Mouse (Mus musculus): ENCODE results near the gene Gm17018. TPM values are rescaled to one million over a fixed set of nuclear protein-coding genes. Genes with fewer than 3 reads are reported as not detected.

Gene Gm17018
- polyA plus RNA-seq, 1 experiment from 2014 or later, result 57.0 TPM

GRCm38 (mm10) chr19:45565925-45566715 lies 5.7 kb downstream of the Gm17018 start:
- no peak for DNase-seq
- Histone ChIP-seq H3K4me3 (replicated peaks; ENCODE audit: low read depth, low read length) (no peak overlapping the region), H3K4me1 (ENCODE audit: control insufficient read depth, insufficient read depth, low read length) (peaks cover 12% of the 10 kb centered on the region; the same call in 1 of the 2 replicates), H3K27me3 (ENCODE audit: control insufficient read depth, insufficient read depth, low read length) (peaks cover 55% of the 10 kb centered on the region), H3K9me3 (ENCODE audit: control insufficient read depth, low read length) (no peaks in the 10 kb centered on the region), H3K27ac (replicated peaks; ENCODE audit: low read depth, low read length) (no peak overlapping the region), H3K36me3 (ENCODE audit: control insufficient read depth, insufficient read depth, low read length) (0 out of 2 replicates have a peak, but pooled peaks cover 7% of the 10 kb centered on the region), H3K9ac (replicated peaks; ENCODE audit: low read length) (no peak overlapping the region), H3K4me2 (ENCODE audit: low read length) (no peak overlapping the region)
- ATAC-seq (ENCODE audit: low FRiP score, low TSS enrichment), result no peak
- 55% methylated on average over 15 of the region's 15 CpGs for WGBS

- no peak overlapping the region for H3K4me2 ChIP-seq (ENCODE audit: low read length)
- H3K4me1 ChIP-seq (ENCODE audit: control insufficient read depth, insufficient read depth, low read length), result peaks cover 12% of the 10 kb centered on the region; the same call in 1 of the 2 replicates
- H3K9ac ChIP-seq (replicated peaks; ENCODE audit: low read length), result no peak overlapping the region
- H3K36me3 ChIP-seq (ENCODE audit: control insufficient read depth, insufficient read depth, low read length), result peaks cover 17% of the 10 kb centered on the region; the same call in 1 of the 2 replicates
- H3K27me3 ChIP-seq (ENCODE audit: control insufficient read depth, insufficient read depth, low read length), result peaks cover 66% of the 10 kb centered on the region
- DNase-seq (no peak), ATAC-seq (ENCODE audit: low FRiP score, low TSS enrichment) (no peak)
- H3K9me3 ChIP-seq (ENCODE audit: control insufficient read depth, low read length), result no peaks in the 10 kb centered on the region
- H3K4me3 ChIP-seq (replicated peaks; ENCODE audit: low read depth, low read length), result no peak overlapping the region
- no peak overlapping the region for H3K27ac ChIP-seq (replicated peaks; ENCODE audit: low read depth, low read length)
- WGBS, result 7% methylated on average over 14 of the region's 14 CpGs
Measured at GRCm38 (mm10) chr19:45567367-45567766, 7.0 kb downstream of the Gm17018 start.

- no peak for ATAC-seq (ENCODE audit: low FRiP score, low TSS enrichment)
- Histone ChIP-seq H3K4me1 (ENCODE audit: control insufficient read depth, insufficient read depth, low read length) (no peaks in the 10 kb centered on the region; the same call in 1 of the 2 replicates), H3K4me2 (ENCODE audit: low read length) (no peak overlapping the region), H3K9me3 (ENCODE audit: control insufficient read depth, low read length) (no peaks in the 10 kb centered on the region), H3K36me3 (ENCODE audit: control insufficient read depth, insufficient read depth, low read length) (peaks cover 47% of the 10 kb centered on the region), H3K27ac (replicated peaks; ENCODE audit: low read depth, low read length) (no peak overlapping the region), H3K27me3 (ENCODE audit: control insufficient read depth, insufficient read depth, low read length) (peaks cover 46% of the 10 kb centered on the region), H3K4me3 (replicated peaks; ENCODE audit: low read depth, low read length) (no peak overlapping the region), H3K9ac (replicated peaks; ENCODE audit: low read length) (no peak overlapping the region)
- no peak for DNase-seq
- 83% methylated on average over 6 of the region's 6 CpGs for WGBS
Measured at GRCm38 (mm10) chr19:45573033-45573432, 12.6 kb downstream of the Gm17018 start.

GRCm38 (mm10) chr19:45573861-45574267 lies 13.4 kb downstream of the Gm17018 start:
- Histone ChIP-seq H3K27ac (replicated peaks; ENCODE audit: low read depth, low read length) (no peak overlapping the region), H3K36me3 (ENCODE audit: control insufficient read depth, insufficient read depth, low read length) (peaks cover 56% of the 10 kb centered on the region), H3K9ac (replicated peaks; ENCODE audit: low read length) (no peak overlapping the region), H3K4me2 (ENCODE audit: low read length) (no peak overlapping the region), H3K4me3 (replicated peaks; ENCODE audit: low read depth, low read length) (no peak overlapping the region), H3K9me3 (ENCODE audit: control insufficient read depth, low read length) (no peaks in the 10 kb centered on the region), H3K4me1 (ENCODE audit: control insufficient read depth, insufficient read depth, low read length) (no peaks in the 10 kb centered on the region; the same call in 1 of the 2 replicates), H3K27me3 (ENCODE audit: control insufficient read depth, insufficient read depth, low read length) (peaks cover 38% of the 10 kb centered on the region)
- DNase-seq (peak; percentile 81), ATAC-seq (ENCODE audit: low FRiP score, low TSS enrichment) (no peak)
- 18% methylated on average over 6 of the region's 6 CpGs for WGBS

DNA sequence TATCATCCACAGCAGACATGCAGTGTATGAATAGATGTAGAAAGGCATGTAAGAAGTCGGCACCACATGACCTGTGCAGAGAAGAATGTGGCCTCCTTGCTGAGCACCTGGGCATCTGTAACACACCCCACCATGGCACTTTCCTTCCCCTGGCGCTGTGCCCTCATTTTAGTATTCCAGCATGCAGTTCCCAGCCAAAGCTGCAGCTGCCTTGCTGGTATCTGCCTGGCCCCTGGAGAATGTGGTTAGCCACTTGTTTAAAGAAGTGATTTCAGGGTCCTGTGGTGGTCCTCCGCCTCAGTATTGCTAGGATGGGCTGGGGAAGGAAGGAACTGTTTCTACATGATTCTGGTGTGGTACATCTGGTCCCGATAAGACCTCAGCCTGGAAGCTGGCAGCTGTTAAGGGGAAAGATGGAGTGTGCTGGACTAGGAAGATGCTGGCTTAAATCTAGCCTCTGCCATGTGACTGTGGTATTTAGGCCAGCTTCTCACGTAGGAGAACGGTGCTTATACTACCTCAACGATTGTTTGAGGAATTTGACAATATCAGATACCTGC lies 14.0 kb downstream of the Gm17018 start:
- Histone ChIP-seq H3K4me2 (ENCODE audit: low read length) (no peak overlapping the region), H3K27ac (replicated peaks; ENCODE audit: low read depth, low read length) (no peak overlapping the region), H3K4me1 (ENCODE audit: control insufficient read depth, insufficient read depth, low read length) (no peaks in the 10 kb centered on the region; the same call in 1 of the 2 replicates), H3K36me3 (ENCODE audit: control insufficient read depth, insufficient read depth, low read length) (peaks cover 60% of the 10 kb centered on the region), H3K9me3 (ENCODE audit: control insufficient read depth, low read length) (no peaks in the 10 kb centered on the region), H3K4me3 (replicated peaks; ENCODE audit: low read depth, low read length) (no peak overlapping the region), H3K27me3 (ENCODE audit: control insufficient read depth, insufficient read depth, low read length) (peaks cover 32% of the 10 kb centered on the region; the same call in 1 of the 2 replicates), H3K9ac (replicated peaks; ENCODE audit: low read length) (no peak overlapping the region)
- 81% methylated on average over 7 of the region's 7 CpGs for WGBS
- DNase-seq (no peak), ATAC-seq (ENCODE audit: low FRiP score, low TSS enrichment) (no peak)

GRCm38 (mm10) chr19:45574941-45575631 lies 14.7 kb downstream of the Gm17018 start:
- peaks cover 28% of the 10 kb centered on the region; the same call in 1 of the 2 replicates for H3K27me3 ChIP-seq (ENCODE audit: control insufficient read depth, insufficient read depth, low read length)
- H3K4me2 ChIP-seq (ENCODE audit: low read length), result no peak overlapping the region
- H3K4me3 ChIP-seq (replicated peaks; ENCODE audit: low read depth, low read length), result no peak overlapping the region
- H3K36me3 ChIP-seq (ENCODE audit: control insufficient read depth, insufficient read depth, low read length), result peaks cover 58% of the 10 kb centered on the region
- DNase-seq (no peak), ATAC-seq (ENCODE audit: low FRiP score, low TSS enrichment) (no peak)
- H3K9ac ChIP-seq (replicated peaks; ENCODE audit: low read length), result no peak overlapping the region
- no peaks in the 10 kb centered on the region for H3K9me3 ChIP-seq (ENCODE audit: control insufficient read depth, low read length)
- 48% methylated on average over 19 of the region's 19 CpGs for WGBS
- no peak overlapping the region for H3K27ac ChIP-seq (replicated peaks; ENCODE audit: low read depth, low read length)
- H3K4me1 ChIP-seq (ENCODE audit: control insufficient read depth, insufficient read depth, low read length), result peaks cover 4% of the 10 kb centered on the region; the same call in 1 of the 2 replicates

DNA sequence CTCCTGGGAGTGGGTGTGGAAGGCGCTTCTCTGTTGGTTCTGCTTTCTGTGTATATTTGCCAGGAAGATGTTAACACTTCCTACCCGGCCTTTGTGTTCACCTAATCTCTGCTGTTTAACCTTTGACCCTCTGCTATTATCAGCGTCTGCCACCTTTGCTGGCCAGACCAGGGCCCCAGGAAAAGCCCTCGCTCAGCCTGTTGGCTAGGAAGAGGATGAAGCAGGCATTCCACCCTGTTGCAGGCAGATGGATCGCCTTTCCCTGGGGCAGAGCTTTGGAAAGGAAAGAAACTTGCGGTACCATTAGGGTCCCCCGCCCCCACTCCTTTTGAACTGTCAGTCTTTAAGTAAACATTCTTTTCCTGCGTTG lies 15.2 kb downstream of the Gm17018 start:
- H3K9me3 ChIP-seq (ENCODE audit: control insufficient read depth, low read length), result no peaks in the 10 kb centered on the region
- DNase-seq (no peak), ATAC-seq (ENCODE audit: low FRiP score, low TSS enrichment) (no peak)
- H3K36me3 ChIP-seq (ENCODE audit: control insufficient read depth, insufficient read depth, low read length), result peaks cover 58% of the 10 kb centered on the region
- H3K9ac ChIP-seq (replicated peaks; ENCODE audit: low read length), result no peak overlapping the region
- no peak overlapping the region for H3K27ac ChIP-seq (replicated peaks; ENCODE audit: low read depth, low read length)
- H3K4me1 ChIP-seq (ENCODE audit: control insufficient read depth, insufficient read depth, low read length), result peaks cover 9% of the 10 kb centered on the region; the same call in 1 of the 2 replicates
- H3K27me3 ChIP-seq (ENCODE audit: control insufficient read depth, insufficient read depth, low read length), result peaks cover 28% of the 10 kb centered on the region; the same call in 1 of the 2 replicates
- no peak overlapping the region for H3K4me2 ChIP-seq (ENCODE audit: low read length)
- WGBS, result 6% methylated on average over 8 of the region's 8 CpGs
- H3K4me3 ChIP-seq (replicated peaks; ENCODE audit: low read depth, low read length), result no peak overlapping the region

DNA sequence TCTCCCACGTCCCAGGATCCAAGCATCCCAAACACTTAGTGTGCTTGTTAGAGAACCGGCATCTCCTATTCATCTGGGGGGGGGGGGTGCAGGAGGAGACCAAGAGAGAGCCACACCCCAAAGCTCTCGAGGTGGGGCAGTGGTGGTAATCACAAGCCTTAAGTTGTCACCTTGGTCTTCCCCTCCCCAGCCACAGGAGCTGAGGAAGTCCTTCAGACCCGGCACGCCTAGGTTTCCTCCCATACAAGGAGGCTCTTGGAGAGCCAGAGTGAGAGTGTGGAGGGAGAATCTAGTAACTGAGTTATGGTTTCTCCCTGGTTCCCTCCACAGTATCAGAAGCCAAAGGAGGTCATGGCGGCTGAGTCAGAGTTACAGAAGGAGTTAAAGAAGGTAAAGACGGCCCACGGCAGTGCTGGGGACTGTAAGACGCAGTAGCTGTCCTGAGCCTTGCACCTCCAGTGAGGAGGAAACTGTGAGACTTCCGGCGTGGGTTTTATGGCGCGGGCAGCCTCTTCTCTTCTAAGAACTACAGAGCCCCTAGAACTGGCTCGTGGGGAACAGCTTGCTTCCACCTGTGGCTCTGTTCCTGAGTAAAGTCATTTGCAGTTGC lies 16.8 kb downstream of the Gm17018 start:
- ATAC-seq (ENCODE audit: low FRiP score, low TSS enrichment), result no peak
- Histone ChIP-seq H3K27me3 (ENCODE audit: control insufficient read depth, insufficient read depth, low read length) (peaks cover 18% of the 10 kb centered on the region; the same call in 1 of the 2 replicates), H3K4me3 (replicated peaks; ENCODE audit: low read depth, low read length) (no peak overlapping the region), H3K4me2 (ENCODE audit: low read length) (no peak overlapping the region), H3K27ac (replicated peaks; ENCODE audit: low read depth, low read length) (no peak overlapping the region), H3K4me1 (ENCODE audit: control insufficient read depth, insufficient read depth, low read length) (peaks cover 9% of the 10 kb centered on the region; the same call in 1 of the 2 replicates), H3K9me3 (ENCODE audit: control insufficient read depth, low read length) (no peaks in the 10 kb centered on the region), H3K36me3 (ENCODE audit: control insufficient read depth, insufficient read depth, low read length) (peaks cover 48% of the 10 kb centered on the region), H3K9ac (replicated peaks; ENCODE audit: low read length) (no peak overlapping the region)
- WGBS, result 86% methylated on average over 14 of the region's 14 CpGs
- no peak for DNase-seq
